Mouse (Mus musculus) embryonic facial prominence, embryonic 14.5 days (tissue): ENCODE measurements around the gene Ablim1. TPM values are rescaled to one million over a fixed set of nuclear protein-coding genes. Genes with fewer than 3 reads are reported as not detected.
A peak's percentile ranks its signal among the peaks of the same experiment; 100 is the strongest.

ENCODE experiments used
- ATAC-seq: fragments of 200-750 bp; cut with Nextera tagmentation; 2 replicates; pipeline ENCODE4 v1.8.0; 2017; ENCODE audit warnings: low read depth, moderate number of reproducible peaks, moderate TSS enrichment
- DNase-seq: peaks from one replicate; pipeline ENCODE4 v3.0.0-alpha.2; 2015; ENCODE audit warnings: low spot score
- H3K27ac ChIP-seq: fragments of 300-500 bp; sonication (generic); replicated peaks from 2 replicates; pipeline ENCODE4 v1.5.1; 2014; ENCODE audit warnings: low read depth, mild to moderate bottlenecking, low read length, moderate library complexity
- H3K27me3 ChIP-seq: fragments of 300-500 bp; sonication (generic); replicated peaks from 2 replicates; pipeline ENCODE4 v1.6.1; 2014; ENCODE audit warnings: low read length; ENCODE audit not compliant: control insufficient read depth, insufficient read depth
- H3K36me3 ChIP-seq: fragments of 300-500 bp; sonication (generic); 2 replicates; pipeline ENCODE4 v1.6.1; 2014; ENCODE audit warnings: low read length, mixed read lengths; ENCODE audit not compliant: control insufficient read depth, insufficient read depth
- H3K4me1 ChIP-seq: fragments of 300-500 bp; sonication (generic); 2 replicates; pipeline ENCODE4 v1.6.1; 2014; ENCODE audit warnings: antibody characterized with exemption, low read length; ENCODE audit not compliant: control insufficient read depth, insufficient read depth
- H3K4me2 ChIP-seq: fragments of 300-500 bp; sonication (generic); 2 replicates; pipeline ENCODE4 v1.6.1; 2014; ENCODE audit warnings: low read depth, mild to moderate bottlenecking, low read length, moderate library complexity, mixed read lengths
- H3K4me3 ChIP-seq: fragments of 300-500 bp; sonication (generic); 2 replicates; pipeline ENCODE4 v1.5.1; 2014; ENCODE audit warnings: low read depth, mild to moderate bottlenecking, low read length
- H3K9ac ChIP-seq: fragments of 300-500 bp; sonication (generic); 2 replicates; pipeline ENCODE4 v1.6.1; 2014; ENCODE audit warnings: low read depth, mild to moderate bottlenecking, low read length, moderate library complexity, mixed read lengths
- H3K9me3 ChIP-seq: fragments of 300-500 bp; sonication (generic); 2 replicates; pipeline ENCODE4 v1.6.1; 2016; ENCODE audit warnings: low read length; ENCODE audit not compliant: control insufficient read depth
- WGBS: fragments of 180-500 bp; shearing (Covaris S2); extraction: QIAGEN DNeasy Blood & Tissue Kit; methylation state at CpG from one replicate; pipeline ENCODE4 v1.1.7; 2014; 5-methylcytosine and 5-hydroxymethylcytosine counted together
- polyA plus RNA-seq: library from polyadenylated mRNA; unstranded; fragments of >200 nt; fragmentation: Nextera tagmentation; extraction: Ambion mirVana; gene quantifications from 2 replicates; pipeline ENCODE4 v1.2.1, GENCODE M21; 2014

The Ablim1 gene
- polyA plus RNA-seq, 1 experiment from 2014 or later, result 49.3 TPM

DNA sequence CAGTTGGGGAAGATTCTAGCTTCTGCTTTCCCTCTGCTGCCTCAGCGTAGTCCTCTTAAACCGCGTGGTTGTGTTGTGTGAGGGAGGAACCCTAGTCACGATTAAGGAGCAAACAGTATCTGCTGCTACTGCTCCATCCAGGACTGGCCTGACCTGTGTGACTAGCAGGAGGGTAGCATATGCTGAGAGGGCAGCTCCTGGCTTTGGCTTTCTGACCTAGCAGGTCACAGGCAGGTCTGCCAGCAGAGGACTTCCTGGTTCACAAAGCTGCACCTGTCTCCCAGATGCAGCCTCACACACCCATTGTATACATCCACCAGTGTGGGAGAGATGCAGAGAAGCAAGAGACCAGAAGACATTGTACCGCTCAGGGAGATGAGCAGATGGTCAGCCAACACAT is 116.7 kb downstream of the Ablim1 start:
- WGBS, result 38% methylated on average over 5 of the region's 5 CpGs
- Histone ChIP-seq H3K4me1 (peaks cover 26% of the 10 kb centered on the region), H3K9me3 (no peaks in the 10 kb centered on the region), H3K27me3 (peaks cover 32% of the 10 kb centered on the region; the same call in 1 of the 2 replicates), H3K27ac (0 out of 2 replicates have a peak overlapping the region, but pooled peaks have one; percentile 67), H3K9ac (no peak overlapping the region), H3K4me2 (peak overlapping the region; percentile 90), H3K36me3 (no peaks in the 10 kb centered on the region), H3K4me3 (no peak overlapping the region)
- no peak for DNase-seq
- no peak for ATAC-seq

DNA sequence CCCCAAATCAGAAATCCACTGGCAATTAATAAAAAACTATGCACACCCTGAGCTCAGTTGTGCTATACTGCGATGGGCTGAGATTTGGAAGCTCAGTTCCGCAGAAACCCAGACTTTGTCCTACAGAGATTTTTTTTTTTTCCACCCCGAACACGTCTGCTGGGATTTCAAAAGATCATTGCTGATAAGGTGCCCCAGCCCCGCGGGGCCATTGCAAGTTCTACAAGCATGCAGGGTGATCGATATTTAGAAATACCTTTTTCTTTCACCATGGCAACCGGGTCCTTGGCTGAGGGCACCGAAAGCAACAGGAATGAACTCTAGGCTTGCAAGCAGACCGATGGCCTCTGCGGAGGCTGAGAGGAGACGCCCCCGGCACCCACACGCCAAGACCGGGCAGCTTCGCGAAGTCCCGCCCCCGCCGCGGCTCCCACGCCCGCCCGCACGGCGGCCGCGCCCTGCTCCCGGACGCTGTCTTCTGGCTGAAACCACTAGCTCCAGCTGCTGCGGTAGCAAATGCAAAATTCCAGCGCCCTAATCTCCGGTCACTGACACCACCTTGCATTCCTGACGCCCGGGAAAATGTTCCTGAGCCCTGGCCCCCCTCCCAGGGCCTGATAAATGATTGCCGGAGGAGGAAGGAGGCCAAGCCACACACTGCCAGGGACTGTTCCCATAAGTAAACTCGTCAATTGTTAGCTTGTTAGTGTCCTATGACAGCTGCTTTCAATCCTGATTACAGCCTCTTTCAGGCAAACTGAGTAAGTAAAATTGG is 117.5 kb downstream of the Ablim1 start:
- H3K36me3 ChIP-seq, result no peaks in the 10 kb centered on the region
- ATAC-seq (peak; percentile 68), DNase-seq (peak; percentile 84)
- peak overlapping the region; percentile 90 for H3K4me2 ChIP-seq
- WGBS, result 4% methylated on average over 19 of the region's 37 CpGs
- peak overlapping the region; percentile 43 for H3K4me3 ChIP-seq
- peak overlapping the region; percentile 67 for H3K27ac ChIP-seq
- H3K9me3 ChIP-seq, result no peaks in the 10 kb centered on the region
- H3K27me3 ChIP-seq, result peaks cover 32% of the 10 kb centered on the region; the same call in 1 of the 2 replicates
- H3K4me1 ChIP-seq, result peaks cover 26% of the 10 kb centered on the region
- peak overlapping the region; percentile 61 for H3K9ac ChIP-seq

DNA sequence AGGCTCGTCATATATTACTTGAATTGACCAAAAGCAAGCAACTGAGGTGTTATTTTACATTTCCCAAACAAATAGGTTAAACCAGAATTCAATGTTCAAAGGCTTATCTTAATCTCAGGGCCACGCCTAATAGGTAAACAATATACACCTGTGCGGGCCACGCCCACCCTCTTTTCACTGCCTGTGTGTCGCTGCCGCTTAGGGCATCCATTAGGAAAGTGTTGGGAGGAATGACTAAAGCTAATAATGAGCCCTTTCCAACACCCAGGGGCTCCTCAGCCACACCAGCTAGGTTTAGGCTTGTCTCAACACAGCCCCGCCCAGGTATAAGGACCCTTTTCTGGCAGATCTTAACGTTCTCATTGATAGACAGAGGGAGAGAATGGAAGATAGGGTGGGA is 118.1 kb downstream of the Ablim1 start:
- Histone ChIP-seq H3K9ac (no peak overlapping the region), H3K4me2 (peak overlapping the region; percentile 90), H3K4me3 (peak overlapping the region; percentile 43; the same call in 1 of the 2 replicates), H3K4me1 (peaks cover 26% of the 10 kb centered on the region), H3K9me3 (no peaks in the 10 kb centered on the region), H3K27me3 (peaks cover 32% of the 10 kb centered on the region; the same call in 1 of the 2 replicates), H3K36me3 (no peaks in the 10 kb centered on the region), H3K27ac (no peak overlapping the region)
- DNase-seq (peak; percentile 63), ATAC-seq (peak; percentile 38; the same call in 1 of the 2 replicates)
- 43% methylated on average over 8 of the region's 8 CpGs for WGBS

DNA sequence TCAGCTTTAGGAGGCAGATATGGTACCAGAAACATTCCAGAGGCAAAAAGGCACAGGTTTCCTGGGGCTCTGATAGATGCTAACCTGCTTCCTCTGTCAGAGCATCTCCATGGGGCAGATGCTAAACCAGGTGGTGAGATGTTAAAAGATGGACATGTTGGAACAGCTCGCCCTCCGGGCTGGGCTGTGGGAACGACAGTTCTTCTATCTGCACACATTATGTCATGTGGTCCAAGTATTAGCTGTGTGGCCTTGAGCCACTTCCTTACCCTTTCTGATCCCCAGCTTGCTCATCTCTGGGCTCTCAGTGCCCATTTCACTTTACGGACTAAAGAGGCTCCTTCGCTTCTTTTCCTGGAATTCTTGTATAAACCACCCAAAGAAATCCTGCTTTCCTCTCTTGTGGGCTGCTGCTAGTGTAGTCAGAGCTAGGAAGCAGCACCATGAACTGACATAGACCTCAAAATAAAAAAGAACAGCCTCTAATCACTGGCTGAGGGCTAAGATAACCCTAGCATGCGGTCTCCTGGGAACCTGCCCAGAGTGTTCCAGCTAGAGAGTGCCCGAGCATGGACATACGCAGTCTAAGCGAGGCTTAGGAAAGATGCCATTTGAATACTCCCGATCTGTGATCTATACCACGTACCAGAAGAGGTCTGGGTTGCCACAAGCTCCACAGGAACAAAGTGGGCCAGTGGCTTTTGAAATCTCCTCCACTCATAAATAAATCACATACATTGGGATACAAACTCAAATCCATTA is 119.4 kb downstream of the Ablim1 start:
- H3K9ac ChIP-seq, result no peak overlapping the region
- no peak overlapping the region for H3K4me3 ChIP-seq
- no peak overlapping the region for H3K4me2 ChIP-seq
- DNase-seq (no peak), ATAC-seq (no peak)
- H3K27me3 ChIP-seq, result peaks cover 32% of the 10 kb centered on the region; the same call in 1 of the 2 replicates
- no peaks in the 10 kb centered on the region for H3K9me3 ChIP-seq
- no peak overlapping the region for H3K27ac ChIP-seq
- no peaks in the 10 kb centered on the region for H3K36me3 ChIP-seq
- H3K4me1 ChIP-seq, result peaks cover 22% of the 10 kb centered on the region
- 88% methylated on average over 11 of the region's 11 CpGs for WGBS

DNA sequence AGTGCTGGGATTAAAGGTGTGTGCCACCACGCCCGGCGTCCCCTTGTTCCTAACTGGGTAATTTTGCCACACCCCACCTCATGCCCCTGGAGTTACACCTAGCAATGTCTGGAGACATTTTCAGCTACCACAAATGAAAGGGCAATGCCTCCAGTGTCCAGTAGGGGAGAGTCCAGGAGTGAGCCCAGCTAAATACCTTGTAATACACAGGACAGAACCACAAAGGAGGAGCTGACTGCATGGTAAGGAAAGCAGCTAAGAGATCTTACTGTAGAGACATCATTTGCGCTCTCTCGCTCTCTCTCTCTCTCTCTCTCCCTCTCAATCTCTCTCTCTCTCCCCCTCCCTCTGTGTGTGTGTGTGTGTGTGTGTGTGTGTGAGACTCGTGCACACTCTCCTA is 120.8 kb downstream of the Ablim1 start:
- Histone ChIP-seq H3K4me2 (no peak overlapping the region), H3K9ac (no peak overlapping the region), H3K27me3 (peaks cover 31% of the 10 kb centered on the region; the same call in 1 of the 2 replicates), H3K36me3 (no peaks in the 10 kb centered on the region), H3K9me3 (no peaks in the 10 kb centered on the region), H3K4me1 (peaks cover 18% of the 10 kb centered on the region), H3K4me3 (no peak overlapping the region), H3K27ac (no peak overlapping the region)
- DNase-seq (no peak), ATAC-seq (no peak)
- WGBS, result 82% methylated on average over 6 of the region's 6 CpGs

DNA sequence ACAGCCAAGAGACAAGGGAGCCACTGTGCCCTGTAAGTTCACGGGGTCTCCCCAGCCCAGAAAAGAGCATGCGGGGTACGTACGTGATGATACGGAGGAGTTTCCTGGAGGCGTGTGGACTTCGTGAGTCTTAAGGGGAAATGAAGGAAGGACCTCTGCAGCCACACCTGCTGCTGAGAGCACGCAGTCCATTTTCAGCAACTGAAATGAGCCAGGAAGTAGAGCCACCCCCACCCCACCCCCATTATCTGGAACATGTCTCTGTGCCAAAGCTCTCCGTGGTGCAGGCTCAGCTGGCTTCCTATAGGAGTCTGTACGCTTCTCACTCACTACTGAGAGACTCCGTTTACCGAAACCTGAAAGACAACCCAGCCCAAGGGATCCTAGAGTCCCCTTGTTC is 121.3 kb downstream of the Ablim1 start:
- Histone ChIP-seq H3K4me1 (peaks cover 12% of the 10 kb centered on the region; the same call in 1 of the 2 replicates), H3K9me3 (no peaks in the 10 kb centered on the region), H3K4me3 (no peak overlapping the region), H3K9ac (no peak overlapping the region), H3K27me3 (peaks cover 26% of the 10 kb centered on the region; the same call in 1 of the 2 replicates), H3K36me3 (no peaks in the 10 kb centered on the region), H3K4me2 (no peak overlapping the region), H3K27ac (no peak overlapping the region)
- DNase-seq (no peak), ATAC-seq (no peak)
- 81% methylated on average over 12 of the region's 12 CpGs for WGBS

DNA sequence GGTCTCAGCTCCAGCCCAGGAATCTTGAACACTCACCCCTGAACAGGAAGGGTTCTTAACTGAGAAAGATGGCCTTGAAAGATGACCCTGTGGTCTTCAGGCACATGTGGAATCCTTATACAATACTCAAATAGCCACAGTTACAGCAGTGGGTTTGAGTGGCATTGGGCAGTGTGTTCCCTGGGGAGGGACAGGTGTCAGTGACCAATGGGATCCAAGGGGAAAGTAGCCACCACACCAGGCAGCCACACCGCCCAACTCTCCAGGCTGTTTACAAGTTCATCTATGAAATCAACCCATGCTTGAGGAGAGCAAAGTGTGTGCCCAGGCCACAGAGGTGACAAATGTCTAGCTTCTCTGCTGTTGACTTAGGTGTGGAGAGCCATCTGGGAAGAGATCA is 123.6 kb downstream of the Ablim1 start:
- H3K4me2 ChIP-seq, result no peak overlapping the region
- H3K9me3 ChIP-seq, result no peaks in the 10 kb centered on the region
- H3K36me3 ChIP-seq, result no peaks in the 10 kb centered on the region
- no peak overlapping the region for H3K9ac ChIP-seq
- H3K27ac ChIP-seq, result no peak overlapping the region
- no peak for ATAC-seq
- no peak overlapping the region for H3K4me3 ChIP-seq
- 80% methylated on average over 1 of the region's 1 CpGs for WGBS
- peaks cover 11% of the 10 kb centered on the region; the same call in 1 of the 2 replicates for H3K27me3 ChIP-seq
- no peak for DNase-seq
- H3K4me1 ChIP-seq, result peaks cover 4% of the 10 kb centered on the region; the same call in 1 of the 2 replicates

DNA sequence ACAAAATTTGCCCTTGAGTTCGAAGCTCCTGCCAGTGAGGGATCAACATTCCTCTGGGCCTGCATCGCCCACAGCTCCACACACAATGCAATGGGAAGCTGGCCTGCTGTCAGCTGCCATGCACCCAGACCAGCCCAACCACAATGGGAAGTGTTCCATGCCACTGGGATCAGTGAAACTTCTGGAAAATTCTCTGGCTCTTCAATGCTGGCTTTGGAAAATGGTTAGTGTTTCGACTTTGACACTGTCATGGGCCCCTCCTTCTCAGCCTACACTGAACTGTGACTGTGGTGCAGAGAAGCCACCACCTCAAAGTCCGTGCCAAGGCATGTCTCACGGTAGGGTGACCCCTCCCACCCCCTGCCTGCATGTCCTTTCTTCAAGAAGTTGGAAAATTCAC is 125.3 kb downstream of the Ablim1 start:
- H3K9me3 ChIP-seq, result no peaks in the 10 kb centered on the region
- no peak overlapping the region for H3K27ac ChIP-seq
- H3K9ac ChIP-seq, result no peak overlapping the region
- H3K4me1 ChIP-seq, result peaks cover 4% of the 10 kb centered on the region; the same call in 1 of the 2 replicates
- WGBS, result 66% methylated on average over 5 of the region's 5 CpGs
- no peak overlapping the region for H3K4me3 ChIP-seq
- H3K27me3 ChIP-seq, result no peaks in the 10 kb centered on the region
- H3K36me3 ChIP-seq, result no peaks in the 10 kb centered on the region
- DNase-seq (no peak), ATAC-seq (0 out of 2 replicates have a peak, but pooled peaks have one; percentile 19)
- no peak overlapping the region for H3K4me2 ChIP-seq
